Mouse (Mus musculus): ENCODE data around the gene Ccnk. TPM values are rescaled to one million over a fixed set of nuclear protein-coding genes. Genes with fewer than 3 reads are reported as not detected.

Gene Ccnk
- 10 to 100 TPM; 28.8 to 29.6 TPM for total RNA-seq (2021)

- peak; percentile 99 to 100 for DNase-seq (ENCODE audit: low spot score in 2 of 2)
- intact Hi-C loops (cut with DNase I): no loop called here
These were observed at the start of gene Ccnk for GRCm38 (mm10) chr12:108179321-108180266. TSS of gene Ccnk (plus strand) at chr12:108179579.

DNA sequence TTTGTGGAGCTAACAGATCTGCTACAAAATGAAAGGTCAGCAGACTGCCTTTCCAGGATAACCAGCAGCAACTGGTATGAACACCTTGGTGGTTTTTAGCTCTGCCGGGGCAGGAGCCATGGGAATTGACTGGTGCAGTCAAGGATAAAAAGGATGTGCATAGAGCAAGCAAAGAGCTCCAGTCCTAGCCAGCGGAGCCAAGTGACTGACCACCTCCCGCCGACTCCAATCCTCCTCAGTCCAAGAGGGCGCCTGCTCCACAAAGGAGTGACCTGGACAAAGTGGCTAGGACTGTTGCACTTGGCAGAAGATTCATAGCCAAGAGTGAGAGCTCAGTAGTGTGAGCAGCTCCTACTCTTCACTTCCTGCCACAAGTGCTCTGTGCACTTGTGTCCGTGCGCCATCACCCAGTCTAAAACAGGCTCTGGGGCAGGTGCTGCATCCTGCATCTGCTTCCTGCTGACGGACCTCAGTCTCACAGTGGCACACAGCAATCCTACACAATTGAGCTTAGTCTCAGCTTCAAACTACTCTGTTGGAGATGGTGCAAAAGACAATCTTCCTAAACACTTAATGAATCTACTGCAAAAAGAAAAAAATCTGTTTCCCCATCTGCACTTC, 46.8 kb upstream of the Ccnk start:
- intact Hi-C loops (cut with DNase I): no loop called here
- no peak for DNase-seq (ENCODE audit: low spot score in 2 of 2)

DNA sequence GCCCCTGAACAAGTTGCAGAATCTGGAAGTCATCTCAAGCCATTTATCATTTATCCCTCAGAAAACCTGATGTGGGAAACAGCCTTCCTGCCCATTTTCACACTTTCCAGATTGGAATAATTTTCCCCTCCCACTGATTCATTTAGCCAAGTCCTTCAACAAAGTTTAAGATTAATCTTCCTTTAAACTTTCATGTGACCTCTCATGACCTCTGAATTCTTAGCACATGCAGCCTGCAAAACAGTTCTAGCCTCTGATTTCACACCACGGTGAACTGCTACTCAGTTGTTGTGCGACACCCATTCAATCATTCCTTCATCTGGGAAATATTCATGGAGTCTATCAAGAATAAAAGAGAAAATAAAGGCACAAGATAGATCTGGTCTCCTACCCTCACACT, 46.2 kb upstream of the Ccnk start:
- no peak for DNase-seq (ENCODE audit: low spot score in 2 of 2)
- intact Hi-C loops (cut with DNase I): no loop called here

DNA sequence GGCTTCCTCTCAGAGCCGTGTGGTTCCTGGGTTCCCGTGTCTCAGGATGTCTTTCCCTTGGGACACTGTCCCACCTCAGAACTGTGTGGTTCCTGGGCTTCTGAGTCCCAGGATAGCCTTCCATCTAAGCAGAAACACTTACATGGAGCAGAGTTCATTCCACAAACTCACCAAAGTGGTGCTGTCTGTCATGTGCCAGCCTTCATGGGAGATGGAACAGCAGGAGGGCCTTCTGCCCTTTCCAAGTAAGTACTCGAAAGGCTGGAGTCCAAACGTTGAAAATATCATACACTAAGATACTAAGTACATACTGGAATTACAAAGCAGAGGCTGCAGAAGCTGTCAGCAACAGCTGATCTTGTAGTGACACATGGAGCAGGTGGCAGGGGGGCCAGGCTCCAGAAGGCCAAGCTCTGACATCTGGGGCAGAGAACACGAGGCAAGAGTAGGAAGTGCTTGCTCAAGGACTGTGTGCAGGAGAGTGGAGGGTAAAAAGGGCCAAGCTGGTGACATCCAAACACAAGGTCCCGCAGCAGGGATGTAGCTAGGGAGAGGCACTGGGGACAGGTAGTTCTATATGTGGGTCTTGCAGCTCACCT, 43.7 kb upstream of the Ccnk start:
- intact Hi-C loops (cut with DNase I): no loop called here
- DNase-seq (ENCODE audit: low spot score in 2 of 2): no peak

GRCm38 (mm10) chr12:108143624-108144498, 35.5 kb upstream of the Ccnk start:
- DNase-seq (ENCODE audit: low spot score in 2 of 2): no peak
- intact Hi-C loops (cut with DNase I): no loop called here

DNA sequence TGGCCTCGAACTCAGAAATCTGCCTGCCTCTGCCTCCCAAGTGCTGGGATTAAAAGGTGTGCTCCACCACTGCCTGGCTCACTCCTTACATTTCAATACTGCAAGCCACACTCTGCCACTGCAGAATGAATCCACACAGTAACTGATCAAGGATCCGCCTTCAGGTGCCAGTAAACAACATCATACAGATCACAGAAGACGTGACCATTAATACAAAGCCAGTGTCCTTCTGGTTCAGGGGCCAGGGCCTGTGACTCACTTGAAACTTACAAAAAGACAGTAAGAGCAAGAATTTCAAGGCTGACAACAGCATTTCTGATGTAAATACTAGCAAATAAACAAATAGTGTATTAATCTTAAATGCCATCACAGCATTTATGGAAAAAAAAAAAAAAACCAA, 34.2 kb upstream of the Ccnk start:
- no peak for DNase-seq (ENCODE audit: low spot score in 2 of 2)
- intact Hi-C loops (cut with DNase I): no loop called here

DNA sequence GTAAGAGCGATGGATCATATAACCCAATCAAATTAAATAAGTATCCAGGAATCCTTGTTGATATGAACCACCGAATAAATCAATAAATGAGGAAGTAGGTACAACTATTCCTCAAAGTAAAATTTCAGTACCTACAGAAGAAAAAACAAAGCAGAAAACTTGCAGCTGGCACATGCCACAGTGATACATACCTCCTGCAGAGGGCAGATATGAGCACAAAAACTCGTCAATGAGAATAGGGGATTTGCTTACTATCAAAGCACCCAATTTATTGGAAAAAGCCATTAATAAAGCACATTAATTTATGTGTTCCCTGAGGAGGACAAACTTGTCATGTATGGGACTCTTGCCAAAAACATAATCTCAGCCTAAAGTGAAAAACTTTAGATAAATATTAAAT, 29.6 kb upstream of the Ccnk start:
- intact Hi-C loops (cut with DNase I): no loop called here
- no peak for DNase-seq (ENCODE audit: low spot score in 2 of 2)

- intact Hi-C loops (cut with DNase I): no loop called here
- DNase-seq (ENCODE audit: low spot score in 2 of 2): no peak
These were observed 26.6 kb upstream of the Ccnk start for GRCm38 (mm10) chr12:108152743-108153142.

- DNase-seq (ENCODE audit: low spot score in 2 of 2): no peak
- intact Hi-C loops (cut with DNase I): no loop called here
These were observed 19.5 kb upstream of the Ccnk start for GRCm38 (mm10) chr12:108159863-108160262.

- peak; percentile 19 to 30 for DNase-seq (ENCODE audit: low spot score in 2 of 2)
- intact Hi-C loops (cut with DNase I): no loop called here
These were observed 17.3 kb upstream of the Ccnk start for GRCm38 (mm10) chr12:108162036-108162435.

- DNase-seq (ENCODE audit: low spot score in 2 of 2): no peak
- intact Hi-C loops (cut with DNase I): no loop called here
These were observed 15.7 kb upstream of the Ccnk start for GRCm38 (mm10) chr12:108163706-108164105.

- intact Hi-C loops (cut with DNase I): no loop called here
- no peak for DNase-seq (ENCODE audit: low spot score in 2 of 2)
These were observed 10.5 kb upstream of the Ccnk start for GRCm38 (mm10) chr12:108168909-108169308.

DNA sequence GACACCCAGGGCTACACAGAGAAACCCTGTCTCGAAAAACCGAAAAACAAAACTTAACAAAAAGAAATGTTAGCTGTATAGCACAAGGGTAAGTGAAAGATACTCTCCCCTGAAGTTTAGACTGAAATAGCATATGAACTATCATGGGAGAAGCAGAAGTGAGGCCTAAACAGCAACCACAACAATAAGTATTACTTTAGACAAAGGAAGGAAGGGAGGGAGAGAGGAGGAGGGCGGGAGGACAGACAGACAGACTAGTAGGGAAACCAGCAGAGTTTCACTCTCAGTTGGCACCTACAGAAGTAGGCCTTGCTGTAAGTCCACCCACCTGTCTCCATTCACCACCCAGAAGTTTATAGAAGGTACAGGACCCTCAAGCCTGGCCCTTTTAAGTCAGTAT, 8.9 kb upstream of the Ccnk start:
- no peak for DNase-seq (ENCODE audit: low spot score in 2 of 2)
- intact Hi-C loops (cut with DNase I): no loop called here

GRCm38 (mm10) chr12:108171336-108171735, 8.0 kb upstream of the Ccnk start:
- intact Hi-C loops (cut with DNase I): no loop called here
- DNase-seq (ENCODE audit: low spot score in 2 of 2): no peak

GRCm38 (mm10) chr12:108172639-108173038, 6.7 kb upstream of the Ccnk start:
- intact Hi-C loops (cut with DNase I): no loop called here
- no peak for DNase-seq (ENCODE audit: low spot score in 2 of 2)

DNA sequence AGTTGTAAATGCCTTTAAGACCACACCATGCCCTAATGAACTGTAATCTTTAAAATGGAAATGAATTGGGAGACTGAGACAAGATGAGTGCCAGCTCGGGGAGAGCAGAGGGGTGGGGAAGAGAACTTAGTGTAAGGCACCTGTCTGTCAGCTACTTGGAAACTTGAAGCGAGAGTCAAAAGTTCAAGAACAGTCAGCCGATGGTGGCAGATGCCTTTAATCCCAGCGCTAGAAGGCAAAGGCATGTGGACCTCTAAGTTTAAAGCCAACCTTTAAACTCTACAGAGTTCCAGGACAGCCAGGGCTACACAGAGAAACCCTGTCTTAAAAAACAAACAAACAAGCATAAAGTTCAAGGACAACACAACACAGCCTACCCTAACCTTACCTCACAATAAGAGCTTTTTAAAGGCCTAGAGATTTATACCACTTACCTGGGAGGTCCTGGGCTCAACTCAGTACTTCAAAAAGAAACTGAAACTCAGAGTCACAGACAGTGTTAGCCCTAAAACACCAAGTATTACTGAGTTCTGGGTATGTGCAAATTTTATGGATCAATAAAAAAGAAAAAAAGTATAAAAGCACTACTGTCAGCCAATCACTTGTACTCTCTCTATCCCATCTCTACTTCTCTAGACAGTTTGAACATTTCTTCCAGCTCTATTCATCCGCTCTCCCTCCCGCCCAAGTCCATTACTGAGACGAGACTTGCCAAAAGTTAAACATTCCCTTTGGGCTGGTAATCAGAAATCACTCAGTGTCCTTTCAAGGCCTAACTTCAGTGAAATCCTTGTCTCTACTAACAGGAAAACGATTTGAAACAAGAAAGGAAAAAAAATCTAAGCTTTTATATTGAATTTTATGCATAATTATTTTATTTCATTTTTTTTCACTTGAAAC, 4.5 kb upstream of the Ccnk start:
- intact Hi-C loops (cut with DNase I): no loop called here
- DNase-seq (ENCODE audit: low spot score in 2 of 2): no peak

- no peak for DNase-seq (ENCODE audit: low spot score in 2 of 2)
- intact Hi-C loops (cut with DNase I): no loop called here
These were observed 3.0 kb upstream of the Ccnk start for GRCm38 (mm10) chr12:108176366-108176765.

- intact Hi-C loops (cut with DNase I): no loop called here
- DNase-seq (ENCODE audit: low spot score in 2 of 2): peak; percentile 67 to 76
These were observed 791 bp upstream of the Ccnk start for GRCm38 (mm10) chr12:108178331-108179245.

Measured in left cerebral cortex, postnatal 25 days (tissue).